Mouse (Mus musculus): ENCODE measurements at regions not wholly inside any gene's neighbourhood (a gene's known extent, or its start where the extent isn't known, plus 50 kb on each side); places are given as distances from the start of the nearest gene placed in this dataset.

DNA sequence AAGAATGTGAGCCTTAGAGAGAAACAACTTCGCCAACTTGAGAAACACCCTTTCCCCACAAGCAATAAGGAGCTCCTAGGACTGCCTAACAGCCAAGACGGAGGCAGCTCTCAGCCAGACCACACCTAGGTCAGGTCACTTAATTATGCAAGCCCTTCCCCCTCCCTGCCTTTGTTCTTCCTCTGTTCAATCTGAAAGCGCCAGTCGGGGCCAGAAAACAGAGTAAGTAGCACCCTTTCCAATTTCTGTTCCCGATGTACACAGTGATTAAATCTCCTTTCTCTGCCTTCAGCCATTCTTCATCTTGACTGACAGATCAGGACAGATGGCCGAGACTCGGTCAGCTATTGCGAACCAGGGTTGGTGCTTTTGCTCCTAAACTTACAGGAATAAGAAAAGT is 177.0 kb upstream of the Sfrp2 start:
- TF ChIP-seq CTCF (IDR thresholded peaks at IDR 0.05) (no peak), EP300 (IDR thresholded peaks at IDR 0.05) (no peak)

Data from lung, postnatal 0 days (tissue).